Mouse (Mus musculus) kidney, postnatal 0 days (tissue): Measurements from ENCODE around the gene Sctr. TPM values are rescaled to one million over a fixed set of nuclear protein-coding genes. Genes with fewer than 3 reads are reported as not detected.

Experiments
- ATAC-seq: fragments of 200-750 bp; cut with Nextera tagmentation; replicated peaks from 2 replicates; pipeline ENCODE4 v1.8.0; 2017; ENCODE audit warnings: low read depth, moderate number of reproducible peaks, moderate TSS enrichment, moderate library complexity; ENCODE audit not compliant: low FRiP score
- DNase-seq: peaks from one replicate; pipeline ENCODE4 v3.0.0-alpha.2; 2016; ENCODE audit warnings: low spot score
- H3K27ac ChIP-seq: fragments of 300-500 bp; sonication (generic); 2 replicates; pipeline ENCODE4 v1.5.1; 2014; ENCODE audit warnings: mild to moderate bottlenecking
- H3K27me3 ChIP-seq: fragments of 300-500 bp; sonication (generic); 2 replicates; pipeline ENCODE4 v1.6.1; 2014; ENCODE audit warnings: low read length, mixed read lengths; ENCODE audit not compliant: insufficient read depth
- H3K36me3 ChIP-seq: fragments of 300-500 bp; sonication (generic); 2 replicates; pipeline ENCODE4 v1.6.1; 2014; ENCODE audit warnings: low read length, mixed read lengths; ENCODE audit not compliant: insufficient read depth
- H3K4me1 ChIP-seq: fragments of 300-500 bp; sonication (generic); replicated peaks from 2 replicates; pipeline ENCODE4 v1.6.1; 2014; ENCODE audit warnings: antibody characterized with exemption, low read length, mixed read lengths; ENCODE audit not compliant: insufficient read depth
- H3K4me2 ChIP-seq: fragments of 300-500 bp; sonication (generic); 2 replicates; pipeline ENCODE4 v1.6.1; 2014; ENCODE audit warnings: mild to moderate bottlenecking, low read length, moderate library complexity, mixed read lengths
- H3K4me3 ChIP-seq: fragments of 300-500 bp; sonication (generic); replicated peaks from 2 replicates; pipeline ENCODE4 v1.5.1; 2014; ENCODE audit warnings: low read depth, low read length
- H3K9ac ChIP-seq: fragments of 300-500 bp; sonication (generic); 2 replicates; pipeline ENCODE4 v1.6.1; 2014; ENCODE audit warnings: low read depth, low read length
- H3K9me3 ChIP-seq: fragments of 300-500 bp; sonication (generic); replicated peaks from 2 replicates; pipeline ENCODE4 v1.6.1; 2016; ENCODE audit warnings: low read length, inconsistent platforms, mixed read lengths
- CTCF ChIP-seq: IDR thresholded peaks from 2 replicates; pipeline ENCODE4 v1.5.1; 2016; ENCODE audit warnings: antibody characterized with exemption, low read depth, mild to moderate bottlenecking, moderate library complexity
- WGBS: fragments of 180-500 bp; shearing (Covaris S2); extraction: QIAGEN DNeasy Blood & Tissue Kit; methylation state at CpG from one replicate; pipeline ENCODE4 v1.1.7; 2014; 5-methylcytosine and 5-hydroxymethylcytosine counted together
- polyA plus RNA-seq: library from polyadenylated mRNA; unstranded; fragments of >200 nt; fragmentation: Nextera tagmentation; extraction: Ambion mirVana; gene quantifications from 2 replicates; pipeline ENCODE4 v1.2.1, GENCODE M21; 2015

The Sctr gene
- polyA plus RNA-seq, 1 experiment from 2014 or later, result 0.63 TPM

- no peaks in the 10 kb centered on the region; the same call in 1 of the 2 replicates for H3K4me1 ChIP-seq
- H3K27ac ChIP-seq, result peak overlapping the region; percentile 80
- H3K9ac ChIP-seq, result no peak overlapping the region
- no peaks in the 10 kb centered on the region for H3K27me3 ChIP-seq
- ATAC-seq (peak; percentile 48; the same call in 1 of the 2 replicates), DNase-seq (peak; percentile 43)
- WGBS, result 27% methylated on average over 10 of the region's 10 CpGs
- no peak overlapping the region for H3K4me2 ChIP-seq
- TF ChIP-seq CTCF, result no peak
- no peaks in the 10 kb centered on the region for H3K9me3 ChIP-seq
- no peak overlapping the region for H3K4me3 ChIP-seq
- H3K36me3 ChIP-seq, result no peaks in the 10 kb centered on the region
Measured at GRCm38 (mm10) chr1:120024331-120025049, 17.8 kb downstream of the Sctr start.

GRCm38 (mm10) chr1:120025050-120025439, 18.4 kb downstream of the Sctr start:
- Histone ChIP-seq H3K36me3 (no peaks in the 10 kb centered on the region), H3K9ac (no peak overlapping the region), H3K4me1 (no peaks in the 10 kb centered on the region; the same call in 1 of the 2 replicates), H3K4me2 (no peak overlapping the region), H3K9me3 (no peaks in the 10 kb centered on the region), H3K4me3 (no peak overlapping the region), H3K27me3 (no peaks in the 10 kb centered on the region), H3K27ac (peak overlapping the region; percentile 80)
- WGBS, result 12% methylated on average over 2 of the region's 2 CpGs
- DNase-seq (no peak), ATAC-seq (no peak)
- no peak; the same call in 1 of the 2 replicates for TF ChIP-seq CTCF

GRCm38 (mm10) chr1:120027693-120028092, 21.0 kb downstream of the Sctr start:
- Histone ChIP-seq H3K4me1 (no peaks in the 10 kb centered on the region; the same call in 1 of the 2 replicates), H3K4me2 (no peak overlapping the region), H3K9ac (no peak overlapping the region), H3K4me3 (no peak overlapping the region), H3K27ac (no peak overlapping the region), H3K27me3 (no peaks in the 10 kb centered on the region), H3K36me3 (no peaks in the 10 kb centered on the region), H3K9me3 (no peaks in the 10 kb centered on the region)
- no peak for ATAC-seq
- no peak for TF ChIP-seq CTCF
- WGBS, result 54% methylated on average over 4 of the region's 4 CpGs
- DNase-seq, result no peak

GRCm38 (mm10) chr1:120030474-120030873, 23.8 kb downstream of the Sctr start:
- TF ChIP-seq CTCF, result no peak
- Histone ChIP-seq H3K27me3 (no peaks in the 10 kb centered on the region), H3K4me2 (no peak overlapping the region), H3K27ac (no peak overlapping the region), H3K9me3 (no peaks in the 10 kb centered on the region), H3K4me3 (no peak overlapping the region), H3K4me1 (no peaks in the 10 kb centered on the region), H3K9ac (no peak overlapping the region), H3K36me3 (no peaks in the 10 kb centered on the region)
- no peak for DNase-seq
- 88% methylated on average over 3 of the region's 3 CpGs for WGBS
- no peak for ATAC-seq

- Histone ChIP-seq H3K4me2 (no peak overlapping the region), H3K27ac (no peak overlapping the region), H3K27me3 (no peaks in the 10 kb centered on the region), H3K36me3 (no peaks in the 10 kb centered on the region), H3K9me3 (no peaks in the 10 kb centered on the region), H3K9ac (0 out of 2 replicates have a peak overlapping the region, but pooled peaks have one; percentile 4), H3K4me3 (no peak overlapping the region), H3K4me1 (no peaks in the 10 kb centered on the region)
- ATAC-seq (peak; percentile 92), DNase-seq (peak; percentile 89)
- WGBS, result 35% methylated on average over 10 of the region's 10 CpGs
- peak; percentile 99 for TF ChIP-seq CTCF
Measured at GRCm38 (mm10) chr1:120032804-120033468, 26.2 kb downstream of the Sctr start.

- Histone ChIP-seq H3K9ac (no peak overlapping the region), H3K4me1 (no peaks in the 10 kb centered on the region), H3K4me2 (no peak overlapping the region), H3K9me3 (no peaks in the 10 kb centered on the region), H3K36me3 (no peaks in the 10 kb centered on the region), H3K4me3 (no peak overlapping the region), H3K27ac (no peak overlapping the region), H3K27me3 (no peaks in the 10 kb centered on the region)
- 76% methylated on average over 2 of the region's 2 CpGs for WGBS
- ATAC-seq (no peak), DNase-seq (peak; percentile 32)
- TF ChIP-seq CTCF, result no peak
Measured at GRCm38 (mm10) chr1:120033469-120033854, 26.8 kb downstream of the Sctr start.
